ENCODE assay signal across 8 mouse cellular contexts in the genomic region with DNA sequence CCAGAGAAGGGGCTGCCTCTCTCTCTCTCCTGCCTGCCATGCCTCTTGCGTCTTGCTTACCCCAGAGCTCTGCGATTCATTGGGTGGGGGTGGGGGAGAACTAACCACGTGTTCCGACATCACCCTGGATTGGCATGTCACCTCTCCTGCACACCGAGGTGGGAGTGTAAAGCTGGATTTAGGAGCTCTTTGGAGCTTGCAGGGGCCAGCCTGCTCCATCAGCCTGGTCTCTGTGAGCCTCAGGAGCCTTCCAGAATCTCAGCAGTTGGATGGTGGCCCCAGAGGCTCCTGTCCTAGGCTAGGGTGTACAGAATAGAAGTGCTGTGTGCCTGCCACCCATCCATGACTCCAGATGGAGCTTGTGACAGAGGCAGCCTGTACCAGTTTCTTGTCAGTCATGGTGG. TPM values are rescaled to one million over a fixed set of nuclear protein-coding genes. Genes with fewer than 3 reads are reported as not detected.
DNase-seq lines count a peak whose midpoint lies in the region; ATAC-seq and TF ChIP-seq lines count a peak whose summit lies in the region.

No protein-coding gene starts in this region.

- H3K4me2 ChIP-seq in hindbrain, embryonic 16.5 days (ENCODE audit: low read length): peak overlapping the region; percentile 95
- peak overlapping the region; percentile 95 for H3K4me2 ChIP-seq in midbrain, postnatal 0 days (ENCODE audit: low read depth, low read length, poor library complexity, severe bottlenecking)

- H3K4me3 ChIP-seq in hindbrain, embryonic 16.5 days (ENCODE audit: low read length): peak overlapping the region; percentile 3
- peak overlapping the region; percentile 69; the same call in 1 of the 2 replicates for H3K4me3 ChIP-seq in midbrain, postnatal 0 days (ENCODE audit: low read depth, low read length)

- TF ChIP-seq CTCF in midbrain, postnatal 0 days (IDR thresholded peaks at IDR 0.05): no peak

- WGBS in hindbrain, embryonic 16.5 days: 38% methylated on average over 4 of the region's 5 CpGs
- 37% methylated on average over 5 of the region's 5 CpGs for WGBS in midbrain, postnatal 0 days

- no peaks in the 10 kb centered on the region for H3K9me3 ChIP-seq in hindbrain, embryonic 16.5 days (ENCODE audit: control insufficient read depth, low read length)
- no peaks in the 10 kb centered on the region for H3K9me3 ChIP-seq in midbrain, postnatal 0 days (ENCODE audit: low read length)

- DNase-seq in kidney, postnatal 10 days: peak; percentile 8
- no peak for DNase-seq in kidney, adult 18-20 months
- peak; percentile 53 to 68 for DNase-seq in cerebellum, postnatal 25 days
- DNase-seq in midbrain, postnatal 0 days (ENCODE audit: low spot score): no peak
- DNase-seq in adrenal gland, adult 2 months: no peak
- no peak for DNase-seq in urinary bladder, postnatal 14 days (ENCODE audit: low spot score)
- no peak for DNase-seq in kidney, postnatal 25 days

- H3K27me3 ChIP-seq in hindbrain, embryonic 16.5 days (replicated peaks; ENCODE audit: control insufficient read depth, insufficient read depth, low read length): no peaks in the 10 kb centered on the region
- H3K27me3 ChIP-seq in midbrain, postnatal 0 days (ENCODE audit: insufficient read depth, low read length): no peaks in the 10 kb centered on the region

- no peak overlapping the region; the same call in 1 of the 2 replicates for H3K27ac ChIP-seq in hindbrain, embryonic 16.5 days (ENCODE audit: low read depth, low read length)
- H3K27ac ChIP-seq in midbrain, postnatal 0 days (ENCODE audit: low read depth, low read length): peak overlapping the region; percentile 44; the same call in 1 of the 2 replicates

- ATAC-seq in hindbrain, embryonic 16.5 days: no peak
- no peak for ATAC-seq in midbrain, postnatal 0 days (ENCODE audit: low FRiP score)

- peak overlapping the region; percentile 43; the same call in 1 of the 2 replicates for H3K9ac ChIP-seq in hindbrain, embryonic 16.5 days (ENCODE audit: low read depth, low read length)
- 0 out of 2 replicates have a peak overlapping the region, but pooled peaks have one; percentile 34 for H3K9ac ChIP-seq in midbrain, postnatal 0 days (replicated peaks; ENCODE audit: low read length, poor library complexity, severe bottlenecking)

- peaks cover 27% of the 10 kb centered on the region for H3K4me1 ChIP-seq in hindbrain, embryonic 16.5 days (ENCODE audit: control insufficient read depth, insufficient read depth, low read depth, low read length)
- peaks cover 13% of the 10 kb centered on the region; the same call in 1 of the 2 replicates for H3K4me1 ChIP-seq in midbrain, postnatal 0 days (ENCODE audit: insufficient read depth, low read length)

- H3K36me3 ChIP-seq in hindbrain, embryonic 16.5 days (ENCODE audit: control insufficient read depth, insufficient read depth, low read length): no peaks in the 10 kb centered on the region
- no peaks in the 10 kb centered on the region for H3K36me3 ChIP-seq in midbrain, postnatal 0 days (ENCODE audit: insufficient read depth, low read length)

RNA-seq across cellular contexts. Expression of a gene that starts 56.0 kb away (rescaled TPM):
- polyA plus RNA-seq in hindbrain, embryonic 16.5 days (2015; fragmentation: Nextera tagmentation; extraction: Ambion mirVana): 15.7 and 17.0 TPM in 2 replicates
- 261 and 263 TPM in 2 replicates for total RNA-seq in midbrain, postnatal 0 days (2014; rRNA removed)
- 12.7 and 12.9 TPM in 2 replicates for polyA plus RNA-seq in midbrain, postnatal 0 days (2015; fragmentation: Nextera tagmentation; extraction: Ambion mirVana)
- total RNA-seq in adrenal gland, adult 2 months (2021): 10 to 100 TPM; 81.4 to 93.4 TPM
- polyA plus RNA-seq in adrenal gland, adult 2 months (2012; rRNA removed): 52.0 and 52.7 TPM in 2 replicates

Comparison
In these comparisons a context has a peak if more than half of its experiments do, and no peak if none do; other contexts are left out.
1. DNase-seq: peak in kidney, postnatal 10 days (single experiment) and cerebellum, postnatal 25 days (2 of 2); none in kidney, adult 18-20 months (single experiment), midbrain, postnatal 0 days (single experiment), adrenal gland, adult 2 months (single experiment), urinary bladder, postnatal 14 days (single experiment) and kidney, postnatal 25 days (0 of 2).